Mouse (Mus musculus) myocyte (in vitro differentiated cells): ENCODE measurements around the gene Smg6.

Experiments used
- CEBPB ChIP-seq: IDR thresholded peaks from 2 replicates; pipeline ENCODE4 v1.6.1; 2011; ENCODE audit warnings: mild to moderate bottlenecking, moderate library complexity; ENCODE audit not compliant: poor library complexity, insufficient read depth, severe bottlenecking
- E2F4 ChIP-seq: IDR thresholded peaks from one replicate; pipeline ENCODE4 v1.6.1; 2011; ENCODE audit warnings: mild to moderate bottlenecking, control low read depth, moderate library complexity; ENCODE audit not compliant: insufficient read depth
- MAX ChIP-seq: IDR thresholded peaks from one replicate; pipeline ENCODE4 v1.6.1; 2011; ENCODE audit warnings: low read depth, mild to moderate bottlenecking, control low read depth
- MYOD1 ChIP-seq, 3 experiments: IDR thresholded peaks; one replicate each; pipeline ENCODE4 v1.6.1; 2011; ENCODE audit warnings: control low read depth in 2 of 3, low read depth in 2 of 3, mild to moderate bottlenecking in 2 of 3, moderate library complexity in 1 of 3; ENCODE audit not compliant: insufficient read length in 2 of 3, control insufficient read depth in 1 of 3
- MYOG ChIP-seq, 3 experiments: IDR thresholded peaks; one replicate each; pipeline ENCODE4 v1.6.1; 2011; ENCODE audit warnings: control low read depth in 2 of 3, low read depth in 2 of 3, mild to moderate bottlenecking in 2 of 3; ENCODE audit not compliant: insufficient read length in 2 of 3, control insufficient read depth in 1 of 3, insufficient read depth in 1 of 3
- POLR2A ChIP-seq: IDR thresholded peaks from one replicate; pipeline ENCODE4 v1.6.1; 2011; ENCODE audit warnings: low read depth, mild to moderate bottlenecking, control low read depth, moderate library complexity; ENCODE audit not compliant: insufficient read length
- POLR2AphosphoS2 ChIP-seq: IDR thresholded peaks from one replicate; pipeline ENCODE4 v1.6.1; 2011; ENCODE audit warnings: low read depth, control low read depth; ENCODE audit not compliant: insufficient read length
- REST ChIP-seq: IDR thresholded peaks from one replicate; pipeline ENCODE4 v1.6.1; 2011; ENCODE audit warnings: mild to moderate bottlenecking, control low read depth, moderate library complexity; ENCODE audit not compliant: insufficient read depth, insufficient read length
- SRF ChIP-seq: IDR thresholded peaks from one replicate; pipeline ENCODE4 v1.6.1; 2011; ENCODE audit warnings: low read depth; ENCODE audit not compliant: control insufficient read depth, insufficient read length
- TCF12 ChIP-seq: IDR thresholded peaks from one replicate; pipeline ENCODE4 v1.6.1; 2011; ENCODE audit warnings: mild to moderate bottlenecking, control low read depth; ENCODE audit not compliant: poor library complexity, insufficient read depth, severe bottlenecking
- TCF3 ChIP-seq: IDR thresholded peaks from one replicate; pipeline ENCODE4 v1.6.1; 2011; ENCODE audit warnings: low read depth, control low read depth; ENCODE audit not compliant: insufficient read length
- USF1 ChIP-seq: IDR thresholded peaks from one replicate; pipeline ENCODE4 v1.6.1; 2011; ENCODE audit warnings: low read depth, mild to moderate bottlenecking, control low read depth, moderate library complexity

- TF ChIP-seq POLR2A (no peak), USF1 (no peak), MYOD1 (IDR thresholded peaks at IDR 0.05; ENCODE audit: control insufficient read depth in 1 of 3, insufficient read length in 2 of 3, low read depth in 2 of 3) (no peak), REST (no peak), CEBPB (no peak), TCF12 (no peak), E2F4 (no peak), POLR2AphosphoS2 (no peak), TCF3 (no peak), MYOG (IDR thresholded peaks at IDR 0.05; ENCODE audit: control insufficient read depth in 1 of 3, insufficient read depth in 1 of 3, insufficient read length in 2 of 3, low read depth in 2 of 3) (no peak), MAX (no peak), SRF (no peak)
These were observed 280.7 kb downstream of the Smg6 start for GRCm38 (mm10) chr11:75206347-75206746.
